Mouse (Mus musculus) adrenal gland, adult 8-10 months (tissue): ENCODE results near the gene Anp32a. TPM values are rescaled to one million over a fixed set of nuclear protein-coding genes. Genes with fewer than 3 reads are reported as not detected.
A peak's percentile ranks its signal among the peaks of the same experiment; 100 is the strongest.

ENCODE experiments used
- DNase-seq: peaks from one replicate; pipeline ENCODE4 v3.0.0; 2022
- total RNA-seq, 4 experiments: library from RNA; stranded (reverse); gene quantifications; 2 replicates each; pipeline ENCODE4 v1.2.4; 2022

Gene Anp32a
- total RNA-seq, 4 experiments from 2014 or later: 271 to 383 (median 310) TPM

GRCm38 (mm10) chr9:62346388-62346679 lies 5.2 kb downstream of the Anp32a start:
- DNase-seq: no peak

GRCm38 (mm10) chr9:62347201-62347600 lies 6.1 kb downstream of the Anp32a start:
- no peak for DNase-seq

GRCm38 (mm10) chr9:62348050-62348449 lies 7.0 kb downstream of the Anp32a start:
- no peak for DNase-seq

GRCm38 (mm10) chr9:62348467-62348985 lies 7.4 kb downstream of the Anp32a start:
- DNase-seq: no peak

- no peak for DNase-seq
Observed at GRCm38 (mm10) chr9:62349250-62349649, 8.2 kb downstream of the Anp32a start.

GRCm38 (mm10) chr9:62350721-62351120 lies 9.6 kb downstream of the Anp32a start:
- no peak for DNase-seq

GRCm38 (mm10) chr9:62351200-62351599 lies 10.1 kb downstream of the Anp32a start:
- DNase-seq: no peak

- DNase-seq: no peak
Observed at GRCm38 (mm10) chr9:62353784-62354183, 12.7 kb downstream of the Anp32a start.

- no peak for DNase-seq
Observed at GRCm38 (mm10) chr9:62354838-62355719, 14.0 kb downstream of the Anp32a start.

GRCm38 (mm10) chr9:62355763-62356162 lies 14.7 kb downstream of the Anp32a start:
- DNase-seq: no peak

- no peak for DNase-seq
Observed at GRCm38 (mm10) chr9:62357593-62357992, 16.5 kb downstream of the Anp32a start.

- no peak for DNase-seq
Observed at GRCm38 (mm10) chr9:62358851-62359250, 17.8 kb downstream of the Anp32a start.

- no peak for DNase-seq
Observed at GRCm38 (mm10) chr9:62360889-62361288, 19.8 kb downstream of the Anp32a start.

- DNase-seq: no peak
Observed at GRCm38 (mm10) chr9:62362835-62363385, 21.8 kb downstream of the Anp32a start.

- DNase-seq: peak; percentile 92
Observed at GRCm38 (mm10) chr9:62363619-62364018, 22.5 kb downstream of the Anp32a start.

GRCm38 (mm10) chr9:62364216-62364615 lies 23.1 kb downstream of the Anp32a start:
- DNase-seq: no peak

GRCm38 (mm10) chr9:62364831-62365230 lies 23.7 kb downstream of the Anp32a start:
- peak; percentile 69 for DNase-seq

- DNase-seq: no peak
Observed at GRCm38 (mm10) chr9:62365326-62366080, 24.4 kb downstream of the Anp32a start.

- peak; percentile 67 for DNase-seq
Observed at GRCm38 (mm10) chr9:62366478-62367458, 25.7 kb downstream of the Anp32a start.

- DNase-seq: peak; percentile 75
Observed at GRCm38 (mm10) chr9:62367510-62368071, 26.5 kb downstream of the Anp32a start.

- DNase-seq: no peak
Observed at GRCm38 (mm10) chr9:62368256-62368905, 27.3 kb downstream of the Anp32a start.
